Mouse (Mus musculus) G1E (cell line): Measurements from ENCODE around the gene Ppp1r15a. TPM values are rescaled to one million over a fixed set of nuclear protein-coding genes. Genes with fewer than 3 reads are reported as not detected.

Experiments used
- ATAC-seq: 2 replicates; pipeline ENCODE4 v1.8.0; 2016; ENCODE audit warnings: mild to moderate bottlenecking; ENCODE audit not compliant: insufficient number of reproducible peaks, poor library complexity, low FRiP score, severe bottlenecking; ENCODE audit errors: extremely low read depth
- DNase-seq: peaks from one replicate; pipeline ENCODE4 v3.0.0; 2012; ENCODE audit warnings: low spot score
- H3K27me3 ChIP-seq: 2 replicates; pipeline ENCODE4 v1.6.1; 2012; ENCODE audit warnings: mild to moderate bottlenecking, low read length, inconsistent platforms; ENCODE audit not compliant: insufficient read depth
- H3K36me3 ChIP-seq: replicated peaks from 2 replicates; pipeline ENCODE3; 2012; ENCODE audit warnings: mild to moderate bottlenecking, inconsistent platforms
- H3K4me1 ChIP-seq: 2 replicates; pipeline ENCODE4 v1.6.1; 2012; ENCODE audit warnings: low read depth, low read length, inconsistent platforms, mixed read lengths; ENCODE audit not compliant: insufficient read depth
- H3K4me3 ChIP-seq: 2 replicates; pipeline ENCODE4 v1.5.1; 2012; ENCODE audit warnings: low read depth, mild to moderate bottlenecking, inconsistent platforms, low read length, moderate library complexity, mixed read lengths
- H3K9me3 ChIP-seq: replicated peaks from 2 replicates; pipeline ENCODE4 v1.6.1; 2012; ENCODE audit warnings: inconsistent platforms
- CTCF ChIP-seq: IDR thresholded peaks from 2 replicates; pipeline ENCODE4 v1.5.1; 2012; ENCODE audit warnings: low read depth, low read length, inconsistent platforms, mixed read lengths
- GATA1 ChIP-seq: IDR thresholded peaks from 2 replicates; pipeline ENCODE4 v1.6.1; 2012; ENCODE audit warnings: borderline replicate concordance, low read length, inconsistent platforms, mixed read lengths
- GATA2 ChIP-seq: IDR thresholded peaks from 2 replicates; pipeline ENCODE4 v1.6.1; 2012; ENCODE audit warnings: low read depth, low read length, inconsistent platforms, borderline replicate concordance
- POLR2AphosphoS5 ChIP-seq: IDR thresholded peaks from 2 replicates; pipeline ENCODE4 v1.6.1; 2012; ENCODE audit warnings: low read depth, low read length, inconsistent platforms; ENCODE audit not compliant: insufficient replicate concordance
- TAL1 ChIP-seq: conservative IDR thresholded peaks from 2 replicates; pipeline ENCODE4 v1.6.1; 2012; ENCODE audit warnings: low read depth, low read length, inconsistent platforms, mixed read lengths
- polyA plus RNA-seq: library from polyadenylated mRNA; stranded (reverse); fragments of >175 nt; gene quantifications from 2 replicates; pipeline ENCODE4 v1.2.3, GENCODE M21; 2012
- total RNA-seq, 2 experiments: library from RNA; stranded (forward) in 1 of 2; stranded (reverse) in 1 of 2; fragments of 200-1000 nt in 1 of 2; fragments of >200 nt in 1 of 2; fragmentation: Nextera tagmentation in 1 of 2; gene quantifications; 2 replicates each; pipeline ENCODE4 v1.2.3; 2014 to 2017

Gene Ppp1r15a
- total and polyA plus RNA-seq, 3 experiments: 62.3 to 75.0 (median 67.9) TPM

GRCm38 (mm10) chr7:45561624-45562520 is 35.8 kb upstream of the Ppp1r15a start:
- peaks cover 61% of the 10 kb centered on the region for H3K4me1 ChIP-seq
- peaks cover 2% of the 10 kb centered on the region; the same call in 1 of the 2 replicates for H3K27me3 ChIP-seq
- peak; percentile 69 for DNase-seq
- no peaks in the 10 kb centered on the region for H3K9me3 ChIP-seq
- peak; percentile 80; the same call in 1 of the 2 replicates for ATAC-seq
- TF ChIP-seq TAL1 (no peak), GATA2 (no peak)
- H3K4me3 ChIP-seq: peak overlapping the region; percentile 67
- H3K36me3 ChIP-seq: peaks cover 9% of the 10 kb centered on the region

GRCm38 (mm10) chr7:45560843-45561623 is 35.0 kb upstream of the Ppp1r15a start:
- no peak for TF ChIP-seq GATA1
- no peak for TF ChIP-seq GATA2
- peak; percentile 77 for TF ChIP-seq CTCF
- no peak for TF ChIP-seq TAL1
- TF ChIP-seq POLR2AphosphoS5: no peak
- no peak for ATAC-seq
- Histone ChIP-seq H3K4me3 (peak overlapping the region; percentile 67; the same call in 1 of the 2 replicates), H3K27me3 (peaks cover 2% of the 10 kb centered on the region; the same call in 1 of the 2 replicates), H3K4me1 (peaks cover 56% of the 10 kb centered on the region), H3K36me3 (peaks cover 4% of the 10 kb centered on the region), H3K9me3 (no peaks in the 10 kb centered on the region)
- peak; percentile 58 for DNase-seq

- Histone ChIP-seq H3K4me3 (no peak overlapping the region), H3K9me3 (no peaks in the 10 kb centered on the region), H3K4me1 (peaks cover 53% of the 10 kb centered on the region), H3K27me3 (peaks cover 2% of the 10 kb centered on the region; the same call in 1 of the 2 replicates), H3K36me3 (no peaks in the 10 kb centered on the region)
- no peak for ATAC-seq
- TF ChIP-seq POLR2AphosphoS5 (no peak), GATA1 (no peak), CTCF (no peak), TAL1 (no peak), GATA2 (no peak)
- DNase-seq: no peak
These were observed 34.2 kb upstream of the Ppp1r15a start for GRCm38 (mm10) chr7:45560241-45560640.

GRCm38 (mm10) chr7:45558907-45559306 is 32.8 kb upstream of the Ppp1r15a start:
- Histone ChIP-seq H3K4me3 (no peak overlapping the region), H3K36me3 (no peaks in the 10 kb centered on the region), H3K9me3 (no peaks in the 10 kb centered on the region), H3K27me3 (peaks cover 10% of the 10 kb centered on the region), H3K4me1 (peaks cover 47% of the 10 kb centered on the region)
- ATAC-seq: no peak
- DNase-seq: no peak
- TF ChIP-seq TAL1 (no peak), GATA2 (no peak), GATA1 (no peak), POLR2AphosphoS5 (no peak), CTCF (no peak)

GRCm38 (mm10) chr7:45555787-45556186 is 29.7 kb upstream of the Ppp1r15a start:
- no peak for ATAC-seq
- peaks cover 30% of the 10 kb centered on the region for H3K4me1 ChIP-seq
- peak; percentile 69 for DNase-seq
- H3K36me3 ChIP-seq: no peaks in the 10 kb centered on the region
- TF ChIP-seq TAL1 (no peak), CTCF (peak; percentile 78)
- peaks cover 34% of the 10 kb centered on the region for H3K27me3 ChIP-seq
- no peak overlapping the region for H3K4me3 ChIP-seq
- H3K9me3 ChIP-seq: no peaks in the 10 kb centered on the region

GRCm38 (mm10) chr7:45554744-45555143 is 28.7 kb upstream of the Ppp1r15a start, which contains the start of gene Hsd17b14:
Hsd17b14 (plus strand) TSS chr7:45554893.
- peaks cover 40% of the 10 kb centered on the region for H3K27me3 ChIP-seq
- ATAC-seq: no peak
- H3K4me1 ChIP-seq: peaks cover 27% of the 10 kb centered on the region
- no peaks in the 10 kb centered on the region for H3K36me3 ChIP-seq
- DNase-seq: no peak
- no peaks in the 10 kb centered on the region for H3K9me3 ChIP-seq
- TF ChIP-seq CTCF (no peak), GATA1 (no peak), GATA2 (no peak), POLR2AphosphoS5 (no peak), TAL1 (no peak)
- no peak within 1 kb of the TSS for H3K4me3 ChIP-seq
